Mouse (Mus musculus) spleen, adult 2 months (tissue): Measurements from ENCODE around the gene Npepps.

Experiments
- CTCF ChIP-seq: fragments of 200-500 bp; IDR thresholded peaks from 2 replicates; pipeline ENCODE4 v1.5.1; 2011; ENCODE audit warnings: mild to moderate bottlenecking, inconsistent platforms; ENCODE audit not compliant: insufficient read depth, insufficient read length, insufficient replicate concordance; ENCODE audit errors: extremely low read depth
- POLR2A ChIP-seq: fragments of 200-500 bp; IDR thresholded peaks from 2 replicates; pipeline ENCODE4 v1.6.1; 2011; ENCODE audit warnings: low read depth, low read length, inconsistent platforms

- TF ChIP-seq POLR2A (no peak), CTCF (no peak)
Measured at GRCm38 (mm10) chr11:97186947-97187763, 93.3 kb downstream of the Npepps start.
